Mouse (Mus musculus): ENCODE measurements around the gene Asap2. TPM values are rescaled to one million over a fixed set of nuclear protein-coding genes. Genes with fewer than 3 reads are reported as not detected.

Gene Asap2
- polyA plus RNA-seq, 1 experiment from 2014 or later: 17.4 TPM

- no peak overlapping the region for H3K4me3 ChIP-seq (replicated peaks)
- no peaks in the 10 kb centered on the region for H3K27me3 ChIP-seq
- peaks cover 89% of the 10 kb centered on the region for H3K36me3 ChIP-seq
- no peak overlapping the region for H3K9ac ChIP-seq (replicated peaks)
- H3K9me3 ChIP-seq: no peaks in the 10 kb centered on the region
- no peak overlapping the region for H3K4me2 ChIP-seq
- ATAC-seq (ENCODE audit: insufficient number of reproducible peaks, insufficient read depth, low FRiP score, low TSS enrichment, low read depth): no peak
- no peaks in the 10 kb centered on the region for H3K4me1 ChIP-seq (replicated peaks)
- 98% methylated on average over 11 of the region's 11 CpGs for WGBS
- no peak overlapping the region for H3K27ac ChIP-seq
Measured at GRCm38 (mm10) chr12:21244375-21244960, 254.2 kb downstream of the Asap2 start.

GRCm38 (mm10) chr12:21247711-21248392 lies 257.6 kb downstream of the Asap2 start:
- H3K4me2 ChIP-seq: no peak overlapping the region
- no peaks in the 10 kb centered on the region for H3K27me3 ChIP-seq
- H3K36me3 ChIP-seq: peaks cover 96% of the 10 kb centered on the region
- H3K9ac ChIP-seq (replicated peaks): no peak overlapping the region
- H3K4me3 ChIP-seq (replicated peaks): no peak overlapping the region
- 81% methylated on average over 7 of the region's 7 CpGs for WGBS
- no peaks in the 10 kb centered on the region for H3K4me1 ChIP-seq (replicated peaks)
- no peak overlapping the region for H3K27ac ChIP-seq
- no peak for ATAC-seq (ENCODE audit: insufficient number of reproducible peaks, insufficient read depth, low FRiP score, low TSS enrichment, low read depth)
- no peaks in the 10 kb centered on the region for H3K9me3 ChIP-seq

- Histone ChIP-seq H3K4me3 (replicated peaks) (no peak overlapping the region), H3K9ac (replicated peaks) (no peak overlapping the region), H3K4me1 (replicated peaks) (no peaks in the 10 kb centered on the region), H3K27me3 (no peaks in the 10 kb centered on the region), H3K27ac (no peak overlapping the region), H3K4me2 (no peak overlapping the region), H3K36me3 (peaks cover 98% of the 10 kb centered on the region), H3K9me3 (no peaks in the 10 kb centered on the region)
- WGBS: 86% methylated on average over 6 of the region's 6 CpGs
- ATAC-seq (ENCODE audit: insufficient number of reproducible peaks, insufficient read depth, low FRiP score, low TSS enrichment, low read depth): no peak
Measured at GRCm38 (mm10) chr12:21260494-21261256, 270.4 kb downstream of the Asap2 start.

GRCm38 (mm10) chr12:21261521-21261920 lies 271.3 kb downstream of the Asap2 start:
- WGBS: 85% methylated on average over 4 of the region's 4 CpGs
- no peak overlapping the region for H3K9ac ChIP-seq (replicated peaks)
- peaks cover 98% of the 10 kb centered on the region for H3K36me3 ChIP-seq
- no peak for ATAC-seq (ENCODE audit: insufficient number of reproducible peaks, insufficient read depth, low FRiP score, low TSS enrichment, low read depth)
- no peak overlapping the region for H3K4me3 ChIP-seq (replicated peaks)
- no peaks in the 10 kb centered on the region for H3K27me3 ChIP-seq
- no peak overlapping the region for H3K4me2 ChIP-seq
- no peak overlapping the region for H3K27ac ChIP-seq
- no peaks in the 10 kb centered on the region for H3K9me3 ChIP-seq
- H3K4me1 ChIP-seq (replicated peaks): no peaks in the 10 kb centered on the region

GRCm38 (mm10) chr12:21263256-21263655 lies 273.0 kb downstream of the Asap2 start:
- Histone ChIP-seq H3K27ac (no peak overlapping the region), H3K36me3 (peaks cover 96% of the 10 kb centered on the region), H3K4me3 (replicated peaks) (no peak overlapping the region), H3K27me3 (no peaks in the 10 kb centered on the region), H3K9ac (replicated peaks) (no peak overlapping the region), H3K9me3 (no peaks in the 10 kb centered on the region), H3K4me1 (replicated peaks) (no peaks in the 10 kb centered on the region), H3K4me2 (no peak overlapping the region)
- 94% methylated on average over 5 of the region's 5 CpGs for WGBS
- no peak for ATAC-seq (ENCODE audit: insufficient number of reproducible peaks, insufficient read depth, low FRiP score, low TSS enrichment, low read depth)

- Histone ChIP-seq H3K9ac (replicated peaks) (no peak overlapping the region), H3K36me3 (peaks cover 98% of the 10 kb centered on the region), H3K4me2 (no peak overlapping the region), H3K9me3 (no peaks in the 10 kb centered on the region), H3K27me3 (no peaks in the 10 kb centered on the region), H3K4me1 (replicated peaks) (no peaks in the 10 kb centered on the region), H3K27ac (no peak overlapping the region), H3K4me3 (replicated peaks) (no peak overlapping the region)
- WGBS: 83% methylated on average over 5 of the region's 5 CpGs
- ATAC-seq (ENCODE audit: insufficient number of reproducible peaks, insufficient read depth, low FRiP score, low TSS enrichment, low read depth): no peak
Measured at GRCm38 (mm10) chr12:21264241-21264640, 274.0 kb downstream of the Asap2 start.

- Histone ChIP-seq H3K27me3 (no peaks in the 10 kb centered on the region), H3K4me3 (replicated peaks) (no peak overlapping the region), H3K4me2 (no peak overlapping the region), H3K27ac (no peak overlapping the region; the same call in 1 of the 2 replicates), H3K36me3 (peaks cover 98% of the 10 kb centered on the region), H3K9me3 (no peaks in the 10 kb centered on the region), H3K4me1 (replicated peaks) (no peaks in the 10 kb centered on the region), H3K9ac (replicated peaks) (no peak overlapping the region)
- no peak for ATAC-seq (ENCODE audit: insufficient number of reproducible peaks, insufficient read depth, low FRiP score, low TSS enrichment, low read depth)
- 76% methylated on average over 3 of the region's 3 CpGs for WGBS
Measured at GRCm38 (mm10) chr12:21264970-21265369, 274.7 kb downstream of the Asap2 start.

- Histone ChIP-seq H3K36me3 (peaks cover 98% of the 10 kb centered on the region), H3K9ac (replicated peaks) (no peak overlapping the region), H3K4me1 (replicated peaks) (no peaks in the 10 kb centered on the region), H3K27ac (no peak overlapping the region), H3K27me3 (no peaks in the 10 kb centered on the region), H3K9me3 (no peaks in the 10 kb centered on the region), H3K4me3 (replicated peaks) (no peak overlapping the region), H3K4me2 (no peak overlapping the region)
- no peak for ATAC-seq (ENCODE audit: insufficient number of reproducible peaks, insufficient read depth, low FRiP score, low TSS enrichment, low read depth)
- 74% methylated on average over 4 of the region's 4 CpGs for WGBS
Measured at GRCm38 (mm10) chr12:21265501-21265900, 275.2 kb downstream of the Asap2 start.

GRCm38 (mm10) chr12:21265946-21266783 lies 275.9 kb downstream of the Asap2 start:
- H3K4me1 ChIP-seq (replicated peaks): no peaks in the 10 kb centered on the region
- H3K4me2 ChIP-seq: no peak overlapping the region
- H3K4me3 ChIP-seq (replicated peaks): no peak overlapping the region
- H3K27me3 ChIP-seq: no peaks in the 10 kb centered on the region
- H3K9me3 ChIP-seq: no peaks in the 10 kb centered on the region
- no peak overlapping the region for H3K27ac ChIP-seq
- H3K9ac ChIP-seq (replicated peaks): no peak overlapping the region
- 83% methylated on average over 14 of the region's 14 CpGs for WGBS
- peaks cover 98% of the 10 kb centered on the region for H3K36me3 ChIP-seq
- peak; percentile 74 for ATAC-seq (ENCODE audit: insufficient number of reproducible peaks, insufficient read depth, low FRiP score, low TSS enrichment, low read depth)

- H3K9ac ChIP-seq (replicated peaks): no peak overlapping the region
- H3K4me3 ChIP-seq (replicated peaks): no peak overlapping the region
- no peaks in the 10 kb centered on the region for H3K27me3 ChIP-seq
- no peak overlapping the region for H3K4me2 ChIP-seq
- 84% methylated on average over 2 of the region's 2 CpGs for WGBS
- peaks cover 98% of the 10 kb centered on the region for H3K36me3 ChIP-seq
- H3K4me1 ChIP-seq (replicated peaks): no peaks in the 10 kb centered on the region
- H3K9me3 ChIP-seq: no peaks in the 10 kb centered on the region
- ATAC-seq (ENCODE audit: insufficient number of reproducible peaks, insufficient read depth, low FRiP score, low TSS enrichment, low read depth): peak; percentile 44; the same call in 1 of the 2 replicates
- H3K27ac ChIP-seq: no peak overlapping the region
Measured at GRCm38 (mm10) chr12:21266784-21267098, 276.5 kb downstream of the Asap2 start.

GRCm38 (mm10) chr12:21268083-21268616 lies 277.9 kb downstream of the Asap2 start:
- Histone ChIP-seq H3K4me3 (replicated peaks) (no peak overlapping the region), H3K9ac (replicated peaks) (no peak overlapping the region), H3K36me3 (peaks cover 97% of the 10 kb centered on the region), H3K4me1 (replicated peaks) (no peaks in the 10 kb centered on the region), H3K27ac (0 out of 2 replicates have a peak overlapping the region, but pooled peaks have one; percentile 4), H3K9me3 (no peaks in the 10 kb centered on the region), H3K4me2 (no peak overlapping the region), H3K27me3 (no peaks in the 10 kb centered on the region)
- WGBS: 89% methylated on average over 8 of the region's 8 CpGs
- ATAC-seq (ENCODE audit: insufficient number of reproducible peaks, insufficient read depth, low FRiP score, low TSS enrichment, low read depth): no peak
